Mouse (Mus musculus) 416B (cell line): ENCODE measurements around the gene Tmem131.
A peak's percentile ranks its signal among the peaks of the same experiment; 100 is the strongest.

Source experiments
- DNase-seq: peaks from one replicate; pipeline ENCODE4 v3.0.0; 2011; ENCODE audit warnings: low read depth

Tmem131 gene

GRCm38 (mm10) chr1:36943653-36944052 is at the start of gene Tmem131:
Gene Tmem131, minus strand, starts transcription at chr1:36943666.
- DNase-seq: no peak

- no peak for DNase-seq
These were observed 45.1 kb upstream of the Tmem131 start for GRCm38 (mm10) chr1:36988561-36988960.

GRCm38 (mm10) chr1:36988161-36988560 is 44.7 kb upstream of the Tmem131 start:
- no peak for DNase-seq

- DNase-seq: no peak
These were observed 44.0 kb upstream of the Tmem131 start for GRCm38 (mm10) chr1:36987172-36988148.

GRCm38 (mm10) chr1:36986396-36987160 is 43.1 kb upstream of the Tmem131 start:
- no peak for DNase-seq

GRCm38 (mm10) chr1:36985896-36986295 is 42.4 kb upstream of the Tmem131 start:
- no peak for DNase-seq

- DNase-seq: no peak
These were observed 40.9 kb upstream of the Tmem131 start for GRCm38 (mm10) chr1:36984406-36984805.

GRCm38 (mm10) chr1:36983754-36984153 is 40.3 kb upstream of the Tmem131 start:
- DNase-seq: no peak

- no peak for DNase-seq
These were observed 38.9 kb upstream of the Tmem131 start for GRCm38 (mm10) chr1:36982191-36982961.

GRCm38 (mm10) chr1:36976770-36977169 is 33.3 kb upstream of the Tmem131 start:
- DNase-seq: no peak

GRCm38 (mm10) chr1:36970918-36971617 is 27.6 kb upstream of the Tmem131 start:
- no peak for DNase-seq

- DNase-seq: peak; percentile 12
These were observed 22.4 kb upstream of the Tmem131 start for GRCm38 (mm10) chr1:36965831-36966230.

- no peak for DNase-seq
These were observed 19.1 kb upstream of the Tmem131 start for GRCm38 (mm10) chr1:36962379-36963176.

- no peak for DNase-seq
These were observed 17.2 kb upstream of the Tmem131 start for GRCm38 (mm10) chr1:36960509-36961222.

- no peak for DNase-seq
These were observed 6.2 kb upstream of the Tmem131 start for GRCm38 (mm10) chr1:36949591-36950184.

- no peak for DNase-seq
These were observed 4.0 kb upstream of the Tmem131 start for GRCm38 (mm10) chr1:36947448-36947847.

GRCm38 (mm10) chr1:36940381-36940762 is 3.1 kb downstream of the Tmem131 start:
- DNase-seq: peak; percentile 32

GRCm38 (mm10) chr1:36939506-36940380 is 3.7 kb downstream of the Tmem131 start:
- peak; percentile 93 for DNase-seq
